Comparison of ENCODE assay signal across 27 mouse cellular contexts in genomic region chr13:111753321-111753720, GRCm38 (mm10).
"Had no signal": no experiment of that assay in that cellular context is flagged by ENCODE, and none has a peak within 500 bp of the region (broad histone marks: within the 10 kb centered on the region; RNA-seq: fewer than 3 reads in every experiment).

No protein-coding gene starts in this region.

- DNase-seq: forebrain, postnatal 0 days; gastrocnemius, adult 2 months; gastrocnemius, postnatal 10 days; gastrocnemius, postnatal 25 days; heart, adult 2 months; heart, postnatal 14 days; heart, postnatal 36 days; kidney, adult 2 months; kidney, postnatal 10 days; kidney, postnatal 4 days; layer of hippocampus, adult 9-11 months; liver; liver, embryonic 13.5 days had no signal

- H3K9ac ChIP-seq: forebrain, postnatal 0 days; heart, embryonic 13.5 days; heart, embryonic 15.5 days; hindbrain, embryonic 12.5 days; hindbrain, embryonic 14.5 days; intestine, embryonic 15.5 days; limb, embryonic 12.5 days; liver, embryonic 13.5 days had no signal

- H3K9me3 ChIP-seq: heart, embryonic 13.5 days; heart, embryonic 15.5 days; hindbrain, embryonic 12.5 days; intestine, embryonic 15.5 days; limb, embryonic 10.5 days; liver, embryonic 13.5 days had no signal

- H3K4me2 ChIP-seq: heart, embryonic 11.5 days; heart, embryonic 13.5 days; heart, embryonic 15.5 days; hindbrain, embryonic 12.5 days; hindbrain, embryonic 14.5 days; intestine, embryonic 15.5 days; limb, embryonic 12.5 days; liver, embryonic 11.5 days; liver, embryonic 13.5 days had no signal

- H3K4me1 ChIP-seq: heart, embryonic 13.5 days; heart, embryonic 15.5 days; hindbrain, embryonic 10.5 days; hindbrain, embryonic 12.5 days; intestine, embryonic 15.5 days; limb, embryonic 10.5 days; limb, embryonic 12.5 days had no signal

- H3K4me3 ChIP-seq: gastrocnemius, adult 2 months; heart, adult 2 months; heart, embryonic 13.5 days; heart, embryonic 15.5 days; hindbrain, embryonic 10.5 days; hindbrain, embryonic 12.5 days; intestine, embryonic 15.5 days; left cerebral cortex, adult 2 months; limb, embryonic 10.5 days; limb, embryonic 12.5 days; liver, embryonic 13.5 days had no signal

- H3K27me3 ChIP-seq: heart, embryonic 13.5 days; heart, embryonic 15.5 days; hindbrain, embryonic 12.5 days; intestine, embryonic 15.5 days; limb, embryonic 12.5 days; liver, embryonic 13.5 days had no signal

- ATAC-seq: forebrain, postnatal 0 days; hindbrain, embryonic 16.5 days; inflammation-experienced regulatory T-cells, adult 6 months; intestine, embryonic 15.5 days; intestine, postnatal 0 days had no signal

- H3K27ac ChIP-seq: gastrocnemius, adult 2 months; heart, adult 2 months; heart, embryonic 13.5 days; heart, embryonic 15.5 days; hindbrain, embryonic 10.5 days; hindbrain, embryonic 12.5 days; hindbrain, embryonic 14.5 days; intestine, embryonic 15.5 days; left cerebral cortex, adult 2 months; limb, embryonic 10.5 days; limb, embryonic 12.5 days; liver, embryonic 13.5 days had no signal
